Mouse (Mus musculus): Measurements from ENCODE around the gene Mospd3.

GRCm38 (mm10) chr5:137565744-137566143 is 35.1 kb downstream of the Mospd3 start:
- TF ChIP-seq CTCF (IDR thresholded peaks at IDR 0.05; ENCODE audit: extremely low read depth, insufficient read depth, insufficient read length, insufficient replicate concordance), result no peak
- TF ChIP-seq POLR2A (IDR thresholded peaks at IDR 0.05; ENCODE audit: low read depth, low read length), result no peak

Measured in spleen, adult 2 months (tissue).